15 mouse cellular contexts compared by ENCODE assay signal in genomic region chr6:114788663-114789062, GRCm38 (mm10).
"Had no signal": no experiment of that assay in that cellular context is flagged by ENCODE, and none has a peak within 500 bp of the region (broad histone marks: within the 10 kb centered on the region; RNA-seq: fewer than 3 reads in every experiment).

No protein-coding gene starts in this region.

- H3K4me3 ChIP-seq: kidney, embryonic 15.5 days; liver, embryonic 13.5 days had no signal

- H3K4me2 ChIP-seq: kidney, embryonic 15.5 days; liver, embryonic 13.5 days; midbrain, embryonic 11.5 days had no signal

- H3K4me1 ChIP-seq: liver, embryonic 13.5 days had no signal

- DNase-seq: kidney, adult 18-20 months; kidney, postnatal 10 days; kidney, postnatal 36 days; liver, embryonic 13.5 days; lung, adult 2 months; lung, postnatal 14 days; lung, postnatal 4 days; midbrain, embryonic 14.5 days; right cerebral cortex, postnatal 4 days; thymus, adult 2 months; thymus, postnatal 14 days; thymus, postnatal 4 days had no signal

- H3K36me3 ChIP-seq: kidney, embryonic 15.5 days; liver, embryonic 13.5 days had no signal

- H3K27ac ChIP-seq: kidney, embryonic 15.5 days; liver, embryonic 13.5 days; stomach, postnatal 0 days had no signal

- H3K9me3 ChIP-seq: kidney, embryonic 15.5 days; liver, embryonic 13.5 days had no signal

- H3K9ac ChIP-seq: kidney, embryonic 15.5 days; liver, embryonic 13.5 days had no signal

- H3K27me3 ChIP-seq: kidney, embryonic 15.5 days; liver, embryonic 13.5 days had no signal
